Mouse (Mus musculus): ENCODE measurements around the gene Cox20. TPM values are rescaled to one million over a fixed set of nuclear protein-coding genes. Genes with fewer than 3 reads are reported as not detected.

Gene Cox20
- polyA plus RNA-seq, 1 experiment from 2014 or later: 98.4 TPM

DNA sequence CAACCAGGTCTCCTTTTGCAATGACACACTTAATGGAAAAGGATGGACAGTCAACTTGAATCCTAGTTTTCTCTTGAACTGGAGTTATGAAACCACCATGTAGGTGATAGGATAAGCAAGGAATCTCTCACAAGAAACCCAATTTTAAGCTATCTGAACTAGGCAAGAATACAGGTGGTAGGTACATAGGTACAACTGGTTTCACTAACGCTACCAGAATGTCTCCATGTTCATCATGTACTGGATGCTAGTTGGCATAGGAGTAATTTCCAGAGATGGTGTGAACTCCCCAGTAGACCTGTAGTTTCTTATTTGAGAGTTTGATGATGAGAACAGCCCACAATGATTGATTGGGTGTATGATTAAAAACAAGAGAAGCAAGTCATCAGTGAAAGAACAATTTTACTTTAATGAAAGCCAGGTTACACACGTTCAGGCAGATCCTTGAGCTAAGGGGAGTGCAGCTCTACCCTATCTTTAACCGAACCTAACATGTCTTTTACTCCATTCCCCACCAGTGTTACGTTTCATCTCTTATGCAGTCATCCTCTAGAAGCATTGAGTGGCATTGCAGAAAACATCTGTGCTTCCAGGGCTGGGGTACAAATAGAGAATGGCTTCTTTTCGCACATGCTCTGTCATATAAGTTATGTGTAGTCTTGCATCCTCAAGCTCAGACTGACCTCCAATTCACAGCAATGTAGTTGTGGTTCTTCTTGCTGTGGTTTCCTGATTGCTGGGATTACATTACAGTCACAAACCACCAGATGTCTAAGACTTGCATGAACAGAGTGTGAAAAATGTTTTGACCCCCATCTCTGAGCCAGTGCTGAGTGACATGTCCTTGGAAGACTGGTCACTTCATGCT is 2.0 kb downstream of the Cox20 start:
- no peaks in the 10 kb centered on the region for H3K27me3 ChIP-seq
- no peak for DNase-seq (ENCODE audit: low read depth, low spot score)
- no peak for ATAC-seq
- CTCF ChIA-PET: interaction anchor here (1.0 to 4.1 kb wide), 2 partner anchors 13 to 127 kb away, joined by 3 to 30 read pairs; no protein-coding TSS in a partner anchor
- in situ Hi-C loops (cut with MboI; ENCODE audit: low pct_unique_long_range_greater_than_20kb): loop anchor here (5.0 to 25.0 kb wide), 2 partner anchors 86 to 384 kb away; partner anchors contain the start of gene Efcab2
- POLR2A ChIA-PET: interaction anchor here (9.2 kb wide), 1 partner anchor 15 kb away, joined by 80 read pairs; the partner anchor contains the start of gene Hnrnpu
- no peak for TF ChIP-seq CTCF (IDR thresholded peaks at IDR 0.05)

DNA sequence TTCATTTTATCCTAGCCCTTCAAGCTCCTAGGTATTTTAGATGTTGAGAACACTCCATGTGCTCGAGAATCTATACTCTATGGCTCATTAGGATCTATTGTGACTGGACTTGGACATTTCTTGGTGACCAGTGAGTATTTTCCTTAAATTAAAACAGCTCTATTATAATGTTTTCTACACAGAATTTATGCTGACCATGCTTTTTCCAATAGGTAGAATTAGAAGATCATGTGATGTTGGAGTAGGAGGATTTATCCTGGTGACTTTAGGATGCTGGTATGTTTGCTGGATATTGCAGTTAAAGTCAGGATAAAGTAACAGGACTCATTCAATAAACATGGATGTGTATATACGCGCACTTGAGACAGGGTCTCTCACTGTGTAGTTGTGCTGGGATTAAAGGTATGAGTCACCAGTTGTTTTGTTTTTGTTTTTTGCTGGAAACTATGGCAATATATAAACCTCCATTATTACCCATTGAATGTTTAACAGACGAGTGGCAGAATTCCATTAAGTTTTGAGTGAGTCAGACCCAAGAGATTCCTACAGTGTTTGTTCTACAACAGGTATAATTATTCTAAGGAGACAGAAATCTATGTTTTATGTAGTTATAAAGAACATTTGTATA is 2.9 kb downstream of the Cox20 start:
- DNase-seq (ENCODE audit: low read depth, low spot score) (no peak), ATAC-seq (peak; percentile 7)
- in situ Hi-C loops (cut with MboI; ENCODE audit: low pct_unique_long_range_greater_than_20kb): loop anchor here (5.0 to 25.0 kb wide), 2 partner anchors 85 to 385 kb away; partner anchors contain the start of gene Efcab2
- no peaks in the 10 kb centered on the region for H3K27me3 ChIP-seq
- ChIA-PET POLR2A (interaction anchor here (9.2 kb wide), 1 partner anchor 14 kb away, joined by 80 read pairs; the partner anchor contains the start of gene Hnrnpu), CTCF (interaction anchor here (4.1 kb wide), 1 partner anchor 13 kb away, joined by 30 read pairs; no protein-coding TSS in a partner anchor)
- no peak for TF ChIP-seq CTCF (IDR thresholded peaks at IDR 0.05)

DNA sequence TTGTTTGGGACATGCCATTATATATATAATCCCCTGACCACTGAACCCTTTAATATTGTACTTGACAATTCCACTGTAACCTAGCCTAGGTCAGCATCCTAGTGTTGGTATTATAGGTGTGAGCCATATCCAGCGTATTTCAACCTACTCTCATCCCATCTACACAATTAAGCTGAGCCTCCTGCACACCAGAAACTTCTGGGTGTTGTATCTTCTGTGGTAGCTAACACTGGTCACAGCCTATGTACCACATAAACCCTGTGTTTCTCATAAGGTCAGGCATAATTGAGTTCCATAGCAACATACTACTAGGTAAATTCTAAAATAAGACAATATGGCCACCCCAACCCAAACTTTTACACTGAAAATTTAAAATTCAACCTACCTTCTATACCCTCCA is 4.3 kb downstream of the Cox20 start:
- ChIA-PET CTCF (interaction anchor here (4.1 kb wide), 1 partner anchor 11 kb away, joined by 30 read pairs; no protein-coding TSS in a partner anchor), POLR2A (interaction anchor here (0.6 to 9.2 kb wide), 2 partner anchors 13 to 95 kb away, joined by 3 to 80 read pairs; partner anchors contain the start of gene Hnrnpu)
- ATAC-seq (no peak), DNase-seq (ENCODE audit: low read depth, low spot score) (no peak)
- no peaks in the 10 kb centered on the region for H3K27me3 ChIP-seq
- no peak for TF ChIP-seq CTCF (IDR thresholded peaks at IDR 0.05)
- in situ Hi-C loops (cut with MboI; ENCODE audit: low pct_unique_long_range_greater_than_20kb): loop anchor here (5.0 to 25.0 kb wide), 2 partner anchors 84 to 386 kb away; partner anchors contain the start of gene Efcab2

DNA sequence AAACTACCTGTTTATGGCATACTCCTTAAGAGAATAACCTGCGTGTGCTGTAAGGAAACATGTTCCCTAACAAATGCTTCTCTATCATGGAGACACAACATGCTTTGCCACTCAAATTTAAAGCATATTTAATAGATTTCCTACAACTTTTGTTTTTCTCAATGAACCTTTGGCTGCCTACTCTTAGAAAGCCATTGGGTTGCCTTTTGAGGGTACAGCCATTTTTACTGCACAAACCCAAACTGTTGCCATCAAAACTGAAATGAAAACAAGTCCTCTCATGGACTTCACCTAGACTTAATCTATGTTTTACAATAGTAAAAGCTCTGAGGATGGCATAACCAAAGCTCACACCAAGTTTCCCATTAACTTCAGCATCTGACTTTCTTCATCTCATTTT is 5.6 kb downstream of the Cox20 start:
- ATAC-seq (no peak), DNase-seq (ENCODE audit: low read depth, low spot score) (no peak)
- H3K27me3 ChIP-seq: no peaks in the 10 kb centered on the region
- CTCF ChIA-PET: interaction anchor here (1.7 kb wide), 2 partner anchors 10 to 127 kb away, joined by 4 to 15 read pairs; no protein-coding TSS in a partner anchor
- in situ Hi-C loops (cut with MboI; ENCODE audit: low pct_unique_long_range_greater_than_20kb): loop anchor here (5.0 to 25.0 kb wide), 2 partner anchors 83 to 387 kb away; partner anchors contain the start of gene Efcab2
- POLR2A ChIA-PET: interaction anchor here (0.7 to 9.2 kb wide), 2 partner anchors 11 to 18 kb away, joined by 3 to 80 read pairs; partner anchors contain the start of gene Hnrnpu
- no peak for TF ChIP-seq CTCF (IDR thresholded peaks at IDR 0.05)

DNA sequence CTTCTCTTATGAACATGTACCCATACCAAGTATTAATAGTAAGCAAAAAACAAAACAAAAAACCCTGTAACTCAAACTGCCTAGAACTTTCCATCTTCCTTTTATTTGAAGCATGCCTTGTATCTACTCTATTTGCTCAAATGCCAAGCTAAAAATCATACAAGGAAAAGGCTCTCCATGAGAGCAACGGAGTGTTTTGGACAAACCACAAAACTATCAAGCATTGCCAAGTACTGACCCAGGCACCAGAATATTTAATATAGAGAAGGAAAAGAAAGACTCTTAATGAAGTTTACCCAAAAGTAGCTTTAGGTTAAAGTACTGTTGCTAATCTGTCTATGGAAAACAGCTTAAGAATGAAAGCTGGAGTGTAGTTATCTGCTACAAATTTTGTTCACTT is 7.4 kb downstream of the Cox20 start:
- POLR2A ChIA-PET: interaction anchor here (1.2 to 1.8 kb wide), 2 partner anchors 10 to 79 kb away, joined by 3 to 10 read pairs; no protein-coding TSS in a partner anchor
- CTCF ChIA-PET: interaction anchor here (1.1 to 1.6 kb wide), 2 partner anchors 9 to 75 kb away, joined by 3 to 7 read pairs; no protein-coding TSS in a partner anchor
- DNase-seq (ENCODE audit: low read depth, low spot score) (no peak), ATAC-seq (no peak)
- TF ChIP-seq CTCF (IDR thresholded peaks at IDR 0.05): no peak
- in situ Hi-C loops (cut with MboI; ENCODE audit: low pct_unique_long_range_greater_than_20kb): no loop called here
- H3K27me3 ChIP-seq: no peaks in the 10 kb centered on the region

DNA sequence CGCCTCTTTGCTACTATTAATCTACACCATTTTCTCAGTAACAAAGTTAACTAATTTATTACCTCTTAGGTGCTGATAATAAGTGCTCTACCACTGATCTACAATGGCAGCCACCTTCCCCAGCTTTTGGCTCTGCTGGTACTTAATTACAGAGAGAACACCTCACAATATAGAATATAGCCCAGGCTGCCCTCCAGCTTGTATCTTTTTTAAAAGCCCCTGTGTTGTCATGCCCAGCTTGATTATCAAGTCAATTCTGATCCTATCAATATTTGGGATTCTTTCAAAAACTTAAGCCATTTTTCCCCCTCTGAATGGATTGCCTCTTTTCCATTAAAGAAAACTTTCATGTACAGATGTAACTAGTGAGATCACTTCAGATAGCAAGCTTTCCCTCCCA is 8.0 kb downstream of the Cox20 start:
- POLR2A ChIA-PET: interaction anchor here (1.2 to 1.8 kb wide), 2 partner anchors 9 to 78 kb away, joined by 3 to 10 read pairs; no protein-coding TSS in a partner anchor
- CTCF ChIA-PET: interaction anchor here (1.1 to 1.6 kb wide), 2 partner anchors 9 to 75 kb away, joined by 3 to 7 read pairs; no protein-coding TSS in a partner anchor
- no peak for TF ChIP-seq CTCF (IDR thresholded peaks at IDR 0.05)
- no peak for ATAC-seq
- no peak for DNase-seq (ENCODE audit: low read depth, low spot score)
- in situ Hi-C loops (cut with MboI; ENCODE audit: low pct_unique_long_range_greater_than_20kb): no loop called here
- H3K27me3 ChIP-seq: no peaks in the 10 kb centered on the region

DNA sequence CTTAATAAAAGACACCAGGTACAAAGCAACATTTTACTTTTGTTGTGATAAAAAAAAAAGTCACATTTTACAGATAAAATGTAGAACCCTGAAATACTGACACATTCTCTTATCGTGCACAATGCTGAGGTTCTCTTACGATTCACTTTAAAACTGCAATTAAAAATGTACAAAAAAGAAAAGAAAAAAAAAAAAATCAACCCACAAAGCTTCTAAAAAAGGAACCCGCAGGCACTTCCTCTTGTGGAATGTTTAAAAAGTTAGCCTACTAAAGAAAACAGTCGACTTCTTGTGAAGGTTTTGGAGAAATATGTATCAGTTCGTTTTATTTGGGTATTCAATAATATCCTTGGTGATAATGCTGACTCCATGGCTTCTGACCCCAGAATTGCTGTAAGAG is 10.1 kb downstream of the Cox20 start:
- ChIA-PET CTCF (no interaction called here), POLR2A (interaction anchor here (1.2 kb wide), 1 partner anchor 77 kb away, joined by 3 read pairs; the partner anchor contains the start of gene Efcab2)
- ATAC-seq (no peak), DNase-seq (ENCODE audit: low read depth, low spot score) (no peak)
- in situ Hi-C loops (cut with MboI; ENCODE audit: low pct_unique_long_range_greater_than_20kb): no loop called here
- no peaks in the 10 kb centered on the region for H3K27me3 ChIP-seq
- no peak for TF ChIP-seq CTCF (IDR thresholded peaks at IDR 0.05)

DNA sequence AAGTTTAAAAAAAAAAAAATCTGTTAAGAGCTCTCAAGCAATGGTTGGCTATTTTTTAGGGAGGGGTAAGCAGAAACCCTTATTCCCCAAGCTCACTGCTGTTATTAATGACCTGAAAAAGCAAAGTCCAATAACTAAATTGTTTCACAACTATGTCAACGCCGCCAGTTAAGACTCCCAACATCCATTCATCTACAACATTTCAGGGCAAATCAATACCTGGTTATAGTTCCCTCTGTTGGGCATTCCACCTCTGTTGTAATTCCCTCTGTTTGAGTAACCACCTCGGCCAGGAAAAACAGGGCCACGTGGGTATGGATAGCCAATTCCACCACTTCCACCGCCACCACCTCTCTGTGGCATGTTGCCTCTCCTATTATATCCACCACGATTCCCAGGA is 11.0 kb downstream of the Cox20 start:
- DNase-seq (ENCODE audit: low read depth, low spot score): no peak
- in situ Hi-C loops (cut with MboI; ENCODE audit: low pct_unique_long_range_greater_than_20kb): no loop called here
- ChIA-PET POLR2A (no interaction called here), CTCF (no interaction called here)
- ATAC-seq: no peak
- no peaks in the 10 kb centered on the region for H3K27me3 ChIP-seq
- TF ChIP-seq CTCF (IDR thresholded peaks at IDR 0.05): no peak

DNA sequence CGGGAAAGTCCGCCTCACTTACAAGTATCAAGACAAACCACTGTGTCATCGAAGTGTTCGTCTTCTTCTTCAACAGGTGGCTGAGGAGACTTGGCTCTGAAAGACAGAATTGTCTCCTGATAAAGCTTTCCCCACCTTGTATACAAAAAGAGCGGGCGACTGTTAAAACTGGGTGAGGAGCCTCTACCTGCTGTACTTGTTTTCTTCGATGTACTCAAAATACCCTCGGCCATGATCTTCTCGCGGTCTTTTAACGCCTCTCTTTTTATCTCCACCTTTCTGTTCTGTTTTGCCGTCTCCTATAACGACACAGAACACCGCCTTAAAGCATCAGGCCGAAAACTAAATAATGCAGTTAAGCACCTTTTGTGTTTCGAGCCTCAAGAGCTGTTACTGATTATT is 16.9 kb downstream of the Cox20 start:
- no peak for TF ChIP-seq CTCF (IDR thresholded peaks at IDR 0.05)
- DNase-seq (ENCODE audit: low read depth, low spot score) (no peak), ATAC-seq (no peak)
- in situ Hi-C loops (cut with MboI; ENCODE audit: low pct_unique_long_range_greater_than_20kb): no loop called here
- ChIA-PET CTCF (interaction anchor here (1.2 to 4.2 kb wide), 6 partner anchors 9 to 113 kb away, joined by 3 to 30 read pairs (median 5); no protein-coding TSS in a partner anchor), POLR2A (interaction anchor here (0.5 to 7.8 kb wide), 7 partner anchors 9 to 114 kb away, joined by 3 to 80 read pairs (median 6); partner anchors contain the start of gene Cox20)
- H3K27me3 ChIP-seq: no peaks in the 10 kb centered on the region

All from Patski (cell line).